Mouse (Mus musculus): ENCODE results near the gene Mfsd9. TPM values are rescaled to one million over a fixed set of nuclear protein-coding genes. Genes with fewer than 3 reads are reported as not detected.

Mfsd9 gene
- 3.2 TPM in 2 replicates for polyA plus RNA-seq (2014; fragmentation: Nextera tagmentation; extraction: Ambion mirVana)

DNA sequence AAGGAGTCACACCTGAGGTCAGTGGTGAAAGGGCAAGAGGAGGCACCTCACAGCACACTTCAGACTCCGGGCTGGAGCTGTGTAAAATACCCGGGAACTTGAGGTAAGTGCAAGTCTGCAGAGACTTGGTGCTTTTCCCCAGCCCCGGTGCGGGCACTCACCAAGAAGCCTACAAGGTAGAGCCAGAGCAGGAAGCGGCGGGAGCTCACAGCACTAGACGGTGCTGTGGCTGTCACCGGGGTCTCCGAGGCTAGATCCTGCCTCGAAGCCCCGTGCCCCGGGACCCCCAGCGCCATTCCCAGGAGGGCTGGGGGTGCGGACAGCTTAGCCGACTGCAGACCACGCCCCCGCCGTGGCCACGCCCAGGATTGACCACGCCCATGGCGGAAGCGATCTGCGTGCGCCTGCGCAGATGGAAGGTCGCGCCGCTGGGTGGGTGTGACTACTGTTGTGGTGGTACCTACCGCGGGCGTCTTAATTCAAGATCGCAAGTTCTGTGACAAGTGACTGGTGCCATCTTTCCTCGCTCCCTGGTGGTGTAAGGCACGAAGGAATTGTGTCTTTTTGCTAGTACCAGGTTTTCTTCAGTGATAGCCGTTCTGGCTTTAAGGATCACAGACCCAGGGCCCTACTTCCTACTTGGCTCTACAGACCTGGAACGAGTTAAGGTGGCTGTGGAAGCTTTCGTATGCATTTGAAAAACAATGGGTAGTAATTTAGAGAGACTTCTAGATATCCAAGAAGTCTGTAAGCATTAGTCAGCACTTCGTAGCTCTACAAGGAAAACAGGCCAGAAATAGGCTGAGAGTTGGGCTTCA lies at the start of gene Mfsd9:
Gene Mfsd9, minus strand, starts transcription at position 364 of the 818 bp plus-strand sequence.
- WGBS: 6% methylated on average over 38 of the region's 38 CpGs
- Histone ChIP-seq H3K9me3 (ENCODE audit: low read depth, low read length) (no peaks in the 10 kb centered on the region), H3K36me3 (ENCODE audit: insufficient read depth) (no peaks in the 10 kb centered on the region), H3K4me3 (ENCODE audit: low read depth, low read length) (peak within 1 kb of the TSS; percentile 66), H3K27ac (ENCODE audit: low read depth) (no peak within 1 kb of the TSS), H3K27me3 (ENCODE audit: insufficient read depth, low read length) (no peaks in the 10 kb centered on the region), H3K9ac (peak within 1 kb of the TSS; percentile 50), H3K4me2 (peak within 1 kb of the TSS; percentile 77), H3K4me1 (ENCODE audit: insufficient read depth) (no peaks in the 10 kb centered on the region)
- peak; percentile 91 for ATAC-seq (ENCODE audit: insufficient read depth)
- DNase-seq: peak; percentile 95
- no peak for TF ChIP-seq CTCF (IDR thresholded peaks at IDR 0.05; ENCODE audit: low read depth)

GRCm38 (mm10) chr1:40835468-40835867 lies 45.0 kb upstream of the Mfsd9 start:
- WGBS: 75% methylated on average over 4 of the region's 4 CpGs
- TF ChIP-seq CTCF (IDR thresholded peaks at IDR 0.05; ENCODE audit: low read depth): no peak
- H3K4me3 ChIP-seq (ENCODE audit: low read depth, low read length): no peak overlapping the region
- no peaks in the 10 kb centered on the region for H3K27me3 ChIP-seq (ENCODE audit: insufficient read depth, low read length)
- no peak for ATAC-seq (ENCODE audit: insufficient read depth)
- no peak overlapping the region for H3K27ac ChIP-seq (ENCODE audit: low read depth)
- H3K4me1 ChIP-seq (ENCODE audit: insufficient read depth): no peaks in the 10 kb centered on the region
- H3K9ac ChIP-seq: no peak overlapping the region
- no peaks in the 10 kb centered on the region for H3K9me3 ChIP-seq (ENCODE audit: low read depth, low read length)
- no peaks in the 10 kb centered on the region for H3K36me3 ChIP-seq (ENCODE audit: insufficient read depth)
- no peak for DNase-seq
- no peak overlapping the region for H3K4me2 ChIP-seq

GRCm38 (mm10) chr1:40830712-40831507 lies 40.4 kb upstream of the Mfsd9 start:
- no peaks in the 10 kb centered on the region for H3K36me3 ChIP-seq (ENCODE audit: insufficient read depth)
- no peak for TF ChIP-seq CTCF (IDR thresholded peaks at IDR 0.05; ENCODE audit: low read depth)
- no peaks in the 10 kb centered on the region for H3K4me1 ChIP-seq (ENCODE audit: insufficient read depth)
- no peak overlapping the region for H3K4me3 ChIP-seq (ENCODE audit: low read depth, low read length)
- H3K9ac ChIP-seq: no peak overlapping the region
- H3K27ac ChIP-seq (ENCODE audit: low read depth): no peak overlapping the region
- 77% methylated on average over 4 of the region's 4 CpGs for WGBS
- DNase-seq: no peak
- H3K4me2 ChIP-seq: no peak overlapping the region
- ATAC-seq (ENCODE audit: insufficient read depth): no peak
- H3K27me3 ChIP-seq (ENCODE audit: insufficient read depth, low read length): no peaks in the 10 kb centered on the region
- H3K9me3 ChIP-seq (ENCODE audit: low read depth, low read length): no peaks in the 10 kb centered on the region

GRCm38 (mm10) chr1:40829213-40829914 lies 38.9 kb upstream of the Mfsd9 start:
- Histone ChIP-seq H3K27ac (ENCODE audit: low read depth) (no peak overlapping the region), H3K4me1 (ENCODE audit: insufficient read depth) (no peaks in the 10 kb centered on the region), H3K36me3 (ENCODE audit: insufficient read depth) (no peaks in the 10 kb centered on the region), H3K4me3 (ENCODE audit: low read depth, low read length) (no peak overlapping the region), H3K4me2 (no peak overlapping the region), H3K9me3 (ENCODE audit: low read depth, low read length) (no peaks in the 10 kb centered on the region), H3K27me3 (ENCODE audit: insufficient read depth, low read length) (no peaks in the 10 kb centered on the region), H3K9ac (no peak overlapping the region)
- ATAC-seq (ENCODE audit: insufficient read depth) (no peak), DNase-seq (no peak)
- no peak for TF ChIP-seq CTCF (IDR thresholded peaks at IDR 0.05; ENCODE audit: low read depth)
- WGBS: 74% methylated on average over 10 of the region's 10 CpGs

- Histone ChIP-seq H3K9me3 (ENCODE audit: low read depth, low read length) (no peaks in the 10 kb centered on the region), H3K27ac (ENCODE audit: low read depth) (no peak overlapping the region), H3K9ac (no peak overlapping the region), H3K36me3 (ENCODE audit: insufficient read depth) (no peaks in the 10 kb centered on the region), H3K4me1 (ENCODE audit: insufficient read depth) (no peaks in the 10 kb centered on the region), H3K4me3 (ENCODE audit: low read depth, low read length) (no peak overlapping the region), H3K27me3 (ENCODE audit: insufficient read depth, low read length) (no peaks in the 10 kb centered on the region), H3K4me2 (no peak overlapping the region)
- WGBS: 63% methylated on average over 7 of the region's 7 CpGs
- no peak for TF ChIP-seq CTCF (IDR thresholded peaks at IDR 0.05; ENCODE audit: low read depth)
- no peak for ATAC-seq (ENCODE audit: insufficient read depth)
- DNase-seq: no peak
Measured at GRCm38 (mm10) chr1:40825826-40826225, 35.3 kb upstream of the Mfsd9 start.

GRCm38 (mm10) chr1:40824936-40825335 lies 34.4 kb upstream of the Mfsd9 start:
- TF ChIP-seq CTCF (IDR thresholded peaks at IDR 0.05; ENCODE audit: low read depth): no peak
- H3K27me3 ChIP-seq (ENCODE audit: insufficient read depth, low read length): no peaks in the 10 kb centered on the region
- ATAC-seq (ENCODE audit: insufficient read depth) (no peak), DNase-seq (no peak)
- no peak overlapping the region for H3K27ac ChIP-seq (ENCODE audit: low read depth)
- WGBS: 58% methylated on average over 8 of the region's 8 CpGs
- no peak overlapping the region for H3K4me2 ChIP-seq
- no peak overlapping the region for H3K9ac ChIP-seq
- H3K4me1 ChIP-seq (ENCODE audit: insufficient read depth): no peaks in the 10 kb centered on the region
- H3K4me3 ChIP-seq (ENCODE audit: low read depth, low read length): no peak overlapping the region
- H3K36me3 ChIP-seq (ENCODE audit: insufficient read depth): no peaks in the 10 kb centered on the region
- H3K9me3 ChIP-seq (ENCODE audit: low read depth, low read length): no peaks in the 10 kb centered on the region

All from lung, embryonic 14.5 days (tissue).